Mouse (Mus musculus): ENCODE data around the gene Drd4. TPM values are rescaled to one million over a fixed set of nuclear protein-coding genes. Genes with fewer than 3 reads are reported as not detected.

Drd4 gene
- polyA plus RNA-seq, 1 experiment from 2014 or later, result 0.64 TPM

DNA sequence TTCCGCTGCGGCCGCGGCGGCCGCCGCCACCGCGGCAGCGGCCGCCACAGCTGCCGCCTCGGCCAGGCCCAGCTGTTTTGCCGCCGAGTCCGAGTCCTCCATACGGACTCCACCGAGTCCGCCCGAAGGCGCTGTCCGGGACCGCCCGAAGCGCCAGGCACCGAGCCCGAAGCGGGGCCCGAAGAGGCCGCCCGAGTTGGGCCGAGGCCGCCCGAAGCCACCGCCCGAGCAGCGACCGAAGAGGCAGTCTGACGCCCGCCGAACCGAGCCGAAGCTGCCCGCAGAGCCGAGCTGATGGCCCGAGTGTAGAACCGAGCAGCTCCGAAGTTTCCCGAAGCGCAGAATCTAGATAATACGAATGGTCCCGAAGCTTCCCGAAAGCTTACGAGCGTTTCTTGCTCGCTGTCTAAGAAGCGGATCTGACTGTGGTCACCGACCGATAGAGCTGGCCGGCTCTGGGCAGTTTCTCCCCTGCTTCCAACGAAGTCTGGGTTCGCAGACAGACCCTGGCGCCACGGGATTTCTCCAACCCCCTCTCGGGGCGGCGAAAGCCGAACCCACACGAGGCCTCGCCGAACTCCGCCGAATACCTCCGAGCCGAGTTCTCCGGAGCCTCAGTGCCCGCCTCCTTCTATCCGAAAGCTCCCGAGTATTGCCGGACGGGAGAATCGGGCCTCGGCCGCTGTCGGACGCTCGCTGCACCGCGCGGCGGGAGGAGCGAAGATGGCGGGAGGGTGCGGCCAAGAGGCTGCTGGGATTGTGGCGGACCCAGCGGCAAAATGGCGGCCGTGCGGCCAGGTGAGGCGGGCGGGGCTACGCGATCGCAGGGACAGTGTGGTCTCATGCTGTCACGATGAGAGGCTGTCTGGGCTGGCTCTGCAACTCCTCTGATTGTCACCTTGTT, 35.9 kb downstream of the Drd4 start, which contains the start of the genes Deaf1 and Tmem80:
Deaf1 (minus strand) TSS at position 222 of the 904 bp plus-strand sequence.
Tmem80 (plus strand) TSS at position 271 of the 904 bp plus-strand sequence.
- Histone ChIP-seq H3K27me3 (replicated peaks; ENCODE audit: control insufficient read depth, insufficient read depth, low read length) (no peaks in the 10 kb centered on the region), H3K36me3 (ENCODE audit: control insufficient read depth, insufficient read depth, low read length) (peaks cover 9% of the 10 kb centered on the region), H3K9ac (ENCODE audit: low read depth, low read length) (peak within 1 kb of the TSS; percentile 94), H3K9me3 (ENCODE audit: control insufficient read depth, low read length) (no peaks in the 10 kb centered on the region), H3K4me2 (ENCODE audit: low read length) (peak within 1 kb of the TSS; percentile 82), H3K4me3 (ENCODE audit: low read length) (peak within 1 kb of the TSS; percentile 74), H3K27ac (ENCODE audit: low read depth, low read length) (peak within 1 kb of the TSS; percentile 100), H3K4me1 (ENCODE audit: control insufficient read depth, insufficient read depth, low read depth, low read length) (peaks cover 24% of the 10 kb centered on the region)
- under 1% methylated on average over 104 of the region's 105 CpGs for WGBS
- peak; percentile 96 for ATAC-seq

DNA sequence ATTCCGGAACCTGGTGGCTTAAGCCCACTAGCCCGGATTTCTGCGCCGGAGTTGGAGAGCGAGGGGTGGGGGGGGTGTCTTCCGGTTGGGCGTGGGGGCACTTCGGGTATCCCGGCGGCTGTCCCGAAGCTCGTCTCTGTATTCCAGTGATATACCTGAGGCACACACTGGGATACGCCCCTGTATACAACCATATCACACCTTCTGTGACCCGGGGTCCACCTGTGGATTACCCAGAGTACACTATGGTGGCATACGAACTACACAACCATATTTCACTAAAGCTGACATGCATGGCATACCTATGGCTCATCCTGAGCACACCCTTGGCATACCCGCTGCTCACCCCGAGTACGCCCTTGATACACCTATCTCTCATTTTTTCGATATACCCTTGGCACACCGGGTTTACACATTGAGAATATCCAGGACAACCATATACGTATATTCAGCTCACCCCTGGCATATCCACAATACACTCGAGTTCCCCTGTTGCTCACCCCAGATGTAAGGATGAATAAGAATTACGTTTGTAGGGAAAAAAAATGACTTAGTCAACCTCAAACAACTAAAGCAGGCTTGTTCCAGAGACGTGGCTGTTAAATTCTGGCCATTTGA, 36.7 kb downstream of the Drd4 start:
- H3K9ac ChIP-seq (ENCODE audit: low read depth, low read length), result peak overlapping the region; percentile 94
- H3K4me2 ChIP-seq (ENCODE audit: low read length), result peak overlapping the region; percentile 74
- H3K36me3 ChIP-seq (ENCODE audit: control insufficient read depth, insufficient read depth, low read length), result peaks cover 9% of the 10 kb centered on the region
- WGBS, result 16% methylated on average over 24 of the region's 24 CpGs
- H3K27me3 ChIP-seq (replicated peaks; ENCODE audit: control insufficient read depth, insufficient read depth, low read length), result no peaks in the 10 kb centered on the region
- H3K4me1 ChIP-seq (ENCODE audit: control insufficient read depth, insufficient read depth, low read depth, low read length), result peaks cover 24% of the 10 kb centered on the region
- ATAC-seq, result peak; percentile 35
- H3K9me3 ChIP-seq (ENCODE audit: control insufficient read depth, low read length), result no peaks in the 10 kb centered on the region
- peak overlapping the region; percentile 74 for H3K4me3 ChIP-seq (ENCODE audit: low read length)
- peak overlapping the region; percentile 100 for H3K27ac ChIP-seq (ENCODE audit: low read depth, low read length)

DNA sequence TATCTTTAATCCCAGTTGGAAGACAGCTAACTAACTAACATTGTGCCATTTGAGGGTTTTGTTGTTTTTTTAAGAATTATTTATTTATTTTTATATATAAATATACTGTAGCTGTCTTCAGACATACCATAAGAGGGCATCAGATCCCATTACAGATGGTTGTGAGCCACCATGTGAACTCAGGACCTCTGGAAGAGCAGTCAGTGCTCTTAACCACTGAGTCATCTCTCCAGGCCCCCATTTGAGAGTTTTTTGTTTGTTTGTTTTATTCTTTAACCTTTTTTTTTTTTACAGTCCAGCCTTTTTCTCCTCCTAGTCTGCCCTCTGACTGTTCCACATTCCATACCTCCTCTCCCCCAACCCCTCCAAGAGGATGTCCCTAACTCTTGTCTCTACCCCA, 38.9 kb downstream of the Drd4 start:
- no peak overlapping the region for H3K27ac ChIP-seq (ENCODE audit: low read depth, low read length)
- H3K4me3 ChIP-seq (ENCODE audit: low read length), result no peak overlapping the region
- H3K4me2 ChIP-seq (ENCODE audit: low read length), result no peak overlapping the region
- peaks cover 10% of the 10 kb centered on the region for H3K36me3 ChIP-seq (ENCODE audit: control insufficient read depth, insufficient read depth, low read length)
- no peaks in the 10 kb centered on the region for H3K9me3 ChIP-seq (ENCODE audit: control insufficient read depth, low read length)
- no peak for ATAC-seq
- H3K9ac ChIP-seq (ENCODE audit: low read depth, low read length), result no peak overlapping the region
- H3K4me1 ChIP-seq (ENCODE audit: control insufficient read depth, insufficient read depth, low read depth, low read length), result peaks cover 11% of the 10 kb centered on the region
- no peaks in the 10 kb centered on the region for H3K27me3 ChIP-seq (replicated peaks; ENCODE audit: control insufficient read depth, insufficient read depth, low read length)

DNA sequence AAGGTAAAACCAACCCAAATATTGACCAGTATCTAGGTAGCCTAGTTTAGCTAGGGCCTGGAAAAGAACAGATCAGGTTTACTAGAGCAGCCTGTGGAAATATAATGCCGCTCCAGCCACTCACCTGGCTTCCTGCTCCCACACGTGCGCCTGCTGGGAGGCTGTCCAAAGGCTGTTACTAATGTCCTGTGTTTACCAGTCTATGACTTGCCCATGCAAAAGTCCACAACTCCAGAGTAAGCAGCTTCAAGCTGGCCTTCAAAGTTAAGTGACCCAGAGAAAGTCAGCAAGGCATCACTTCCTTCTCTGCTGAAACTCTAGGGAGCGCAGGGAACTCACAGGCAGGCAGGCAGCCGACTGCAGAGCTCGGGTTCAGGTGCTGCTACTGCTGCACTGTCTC, 40.2 kb downstream of the Drd4 start:
- no peak overlapping the region for H3K4me2 ChIP-seq (ENCODE audit: low read length)
- no peak overlapping the region for H3K9ac ChIP-seq (ENCODE audit: low read depth, low read length)
- WGBS, result 84% methylated on average over 6 of the region's 6 CpGs
- no peaks in the 10 kb centered on the region for H3K9me3 ChIP-seq (ENCODE audit: control insufficient read depth, low read length)
- peaks cover 14% of the 10 kb centered on the region for H3K36me3 ChIP-seq (ENCODE audit: control insufficient read depth, insufficient read depth, low read length)
- no peaks in the 10 kb centered on the region; the same call in 1 of the 2 replicates for H3K4me1 ChIP-seq (ENCODE audit: control insufficient read depth, insufficient read depth, low read depth, low read length)
- no peaks in the 10 kb centered on the region for H3K27me3 ChIP-seq (replicated peaks; ENCODE audit: control insufficient read depth, insufficient read depth, low read length)
- H3K4me3 ChIP-seq (ENCODE audit: low read length), result no peak overlapping the region
- ATAC-seq, result no peak
- no peak overlapping the region for H3K27ac ChIP-seq (ENCODE audit: low read depth, low read length)

DNA sequence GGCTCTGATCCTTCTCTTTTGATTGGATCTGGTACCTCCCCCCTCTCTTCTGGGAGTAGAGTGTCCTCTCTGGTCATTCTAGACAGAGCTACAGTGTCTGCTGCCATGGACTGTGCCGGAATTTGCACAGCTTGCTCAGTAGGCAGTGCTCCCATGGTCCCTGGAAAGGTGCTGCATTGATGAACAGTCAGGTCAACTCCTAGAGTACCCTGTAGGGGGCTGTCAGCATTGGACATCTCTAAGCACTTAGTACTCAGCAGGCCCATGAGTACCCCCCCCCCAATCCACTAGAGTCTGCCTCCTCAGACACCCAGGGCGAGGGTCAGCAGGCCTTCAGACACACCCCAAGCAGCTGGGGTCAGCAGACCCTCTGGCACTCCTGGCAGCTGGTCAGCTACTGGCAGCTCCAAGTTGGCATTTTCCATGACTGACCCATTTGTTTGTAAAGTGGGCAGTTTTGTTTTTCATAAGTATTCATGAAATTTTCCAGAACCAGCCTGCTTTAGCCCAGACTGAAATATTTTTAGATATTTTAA, 43.3 kb downstream of the Drd4 start:
- no peaks in the 10 kb centered on the region for H3K27me3 ChIP-seq (replicated peaks; ENCODE audit: control insufficient read depth, insufficient read depth, low read length)
- ATAC-seq, result no peak
- H3K4me2 ChIP-seq (ENCODE audit: low read length), result no peak overlapping the region
- H3K27ac ChIP-seq (ENCODE audit: low read depth, low read length), result no peak overlapping the region
- H3K4me1 ChIP-seq (ENCODE audit: control insufficient read depth, insufficient read depth, low read depth, low read length), result peaks cover 3% of the 10 kb centered on the region; the same call in 1 of the 2 replicates
- H3K4me3 ChIP-seq (ENCODE audit: low read length), result no peak overlapping the region
- H3K36me3 ChIP-seq (ENCODE audit: control insufficient read depth, insufficient read depth, low read length), result peaks cover 16% of the 10 kb centered on the region
- H3K9me3 ChIP-seq (ENCODE audit: control insufficient read depth, low read length), result no peaks in the 10 kb centered on the region
- H3K9ac ChIP-seq (ENCODE audit: low read depth, low read length), result no peak overlapping the region
- 90% methylated on average over 1 of the region's 2 CpGs for WGBS

DNA sequence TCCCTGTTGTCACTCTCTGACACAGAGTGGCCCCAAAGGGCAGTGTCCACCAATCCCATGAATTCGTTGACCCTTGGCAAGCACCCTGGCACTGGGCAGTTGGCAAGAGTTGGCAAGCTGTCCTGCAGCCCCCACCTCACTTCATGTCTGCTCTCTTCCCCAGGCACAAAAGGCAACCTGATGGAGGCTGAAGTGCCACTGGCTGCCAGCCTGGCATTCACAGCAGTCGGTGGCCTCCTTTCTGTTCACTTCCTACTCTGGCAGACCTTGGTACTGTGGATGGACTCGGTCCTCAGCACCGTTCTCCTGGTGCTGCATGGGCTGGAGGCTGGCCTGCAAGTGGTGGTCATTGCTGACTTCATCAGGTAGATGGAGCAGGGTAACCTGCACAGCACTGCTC, 43.9 kb downstream of the Drd4 start:
- Histone ChIP-seq H3K4me2 (ENCODE audit: low read length) (no peak overlapping the region), H3K4me1 (ENCODE audit: control insufficient read depth, insufficient read depth, low read depth, low read length) (peaks cover 3% of the 10 kb centered on the region; the same call in 1 of the 2 replicates), H3K27me3 (replicated peaks; ENCODE audit: control insufficient read depth, insufficient read depth, low read length) (no peaks in the 10 kb centered on the region), H3K9me3 (ENCODE audit: control insufficient read depth, low read length) (no peaks in the 10 kb centered on the region), H3K36me3 (ENCODE audit: control insufficient read depth, insufficient read depth, low read length) (peaks cover 16% of the 10 kb centered on the region), H3K9ac (ENCODE audit: low read depth, low read length) (no peak overlapping the region), H3K4me3 (ENCODE audit: low read length) (no peak overlapping the region), H3K27ac (ENCODE audit: low read depth, low read length) (no peak overlapping the region)
- peak; percentile 45; the same call in 1 of the 2 replicates for ATAC-seq
- WGBS, result 85% methylated on average over 4 of the region's 4 CpGs

DNA sequence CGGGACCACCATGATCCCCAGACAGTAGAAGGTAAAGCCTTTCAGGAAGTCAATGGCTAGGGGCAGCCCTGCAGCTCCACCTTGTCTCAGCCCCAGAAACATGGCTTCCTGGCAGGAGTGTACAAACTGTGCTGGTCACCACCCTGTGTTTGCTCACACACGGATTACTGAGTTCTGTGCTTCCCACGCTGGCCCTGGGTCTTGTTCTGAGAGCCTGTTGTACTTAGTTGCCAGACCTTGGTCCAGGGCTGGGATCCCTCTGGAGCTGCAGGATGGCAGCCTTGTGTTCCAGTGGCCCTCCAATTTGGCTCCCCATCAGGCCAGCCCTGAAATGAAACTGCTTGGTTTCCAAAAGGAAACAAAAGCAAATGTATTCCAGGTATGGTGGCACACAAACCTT, 44.5 kb downstream of the Drd4 start:
- no peak for ATAC-seq
- no peak overlapping the region for H3K4me3 ChIP-seq (ENCODE audit: low read length)
- peaks cover 16% of the 10 kb centered on the region for H3K36me3 ChIP-seq (ENCODE audit: control insufficient read depth, insufficient read depth, low read length)
- H3K4me2 ChIP-seq (ENCODE audit: low read length), result no peak overlapping the region
- no peaks in the 10 kb centered on the region for H3K9me3 ChIP-seq (ENCODE audit: control insufficient read depth, low read length)
- no peak overlapping the region for H3K27ac ChIP-seq (ENCODE audit: low read depth, low read length)
- 87% methylated on average over 3 of the region's 3 CpGs for WGBS
- no peaks in the 10 kb centered on the region for H3K27me3 ChIP-seq (replicated peaks; ENCODE audit: control insufficient read depth, insufficient read depth, low read length)
- no peak overlapping the region for H3K9ac ChIP-seq (ENCODE audit: low read depth, low read length)
- peaks cover 3% of the 10 kb centered on the region; the same call in 1 of the 2 replicates for H3K4me1 ChIP-seq (ENCODE audit: control insufficient read depth, insufficient read depth, low read depth, low read length)

DNA sequence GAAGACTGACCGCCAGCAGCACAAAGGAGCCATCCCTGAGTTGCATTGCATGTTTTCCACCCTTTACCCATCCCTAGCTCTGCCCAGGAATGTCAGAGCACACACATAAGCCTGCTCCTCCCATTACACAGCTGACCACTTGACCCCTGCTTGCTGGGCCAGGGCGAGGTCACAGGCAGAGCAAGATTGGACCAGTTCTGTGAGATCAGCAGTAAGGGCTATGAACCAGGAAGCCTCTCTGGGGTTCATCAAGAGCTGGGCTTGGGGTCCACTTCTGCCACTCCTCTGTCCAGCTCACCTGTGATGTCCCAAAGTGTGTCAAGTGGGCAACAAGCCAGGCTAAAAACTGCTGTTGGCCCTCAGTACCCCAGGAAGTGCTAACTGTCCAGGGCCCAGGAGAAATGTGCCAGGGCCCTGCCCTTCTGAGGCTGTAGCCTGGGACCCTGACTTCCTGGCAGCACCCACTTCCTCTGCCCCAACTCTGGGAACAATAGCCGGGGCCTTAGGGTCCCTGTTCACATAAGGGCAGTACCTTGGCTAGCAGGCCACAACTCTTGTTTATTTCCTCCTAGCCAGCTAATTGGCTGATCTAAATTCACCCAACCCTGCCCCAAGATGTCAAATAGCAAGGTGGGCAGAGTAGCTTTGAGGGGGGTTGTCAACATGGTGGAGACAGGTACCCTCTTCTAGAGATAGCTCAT, 46.1 kb downstream of the Drd4 start:
- ATAC-seq, result no peak
- Histone ChIP-seq H3K9ac (ENCODE audit: low read depth, low read length) (no peak overlapping the region), H3K4me3 (ENCODE audit: low read length) (no peak overlapping the region), H3K9me3 (ENCODE audit: control insufficient read depth, low read length) (no peaks in the 10 kb centered on the region), H3K4me1 (ENCODE audit: control insufficient read depth, insufficient read depth, low read depth, low read length) (peaks cover 3% of the 10 kb centered on the region; the same call in 1 of the 2 replicates), H3K27me3 (replicated peaks; ENCODE audit: control insufficient read depth, insufficient read depth, low read length) (no peaks in the 10 kb centered on the region), H3K27ac (ENCODE audit: low read depth, low read length) (no peak overlapping the region), H3K36me3 (ENCODE audit: control insufficient read depth, insufficient read depth, low read length) (peaks cover 13% of the 10 kb centered on the region), H3K4me2 (ENCODE audit: low read length) (no peak overlapping the region)
- 89% methylated on average over 3 of the region's 3 CpGs for WGBS
